ENCODE assay signal across 10 mouse cellular contexts in genomic region chr5:73864138-73864761, GRCm38 (mm10).
DNase-seq lines count a peak whose midpoint lies in the region; ATAC-seq lines count a peak whose summit lies in the region.
"Had no signal": no experiment of that assay in that cellular context is flagged by ENCODE, and none has a peak within 500 bp of the region (broad histone marks: within the 10 kb centered on the region; RNA-seq: fewer than 3 reads in every experiment).

No protein-coding gene starts in this region.

- no peaks in the 10 kb centered on the region for H3K9me3 ChIP-seq in hindbrain, embryonic 11.5 days (ENCODE audit: control insufficient read depth, low read length)
- no peaks in the 10 kb centered on the region for H3K9me3 ChIP-seq in hindbrain, embryonic 12.5 days (replicated peaks)
- H3K9me3 ChIP-seq: embryonic facial prominence, embryonic 15.5 days had no signal

- peak; percentile 81 for DNase-seq in hindbrain, embryonic 11.5 days (ENCODE audit: low spot score)
- peak; percentile 56 for DNase-seq in A20 (ENCODE audit: low read depth, low spot score)
- peak; percentile 62 for DNase-seq in adrenal gland, adult 2 months
- peak; percentile 43 for DNase-seq in embryo, embryonic 11.5 days (ENCODE audit: low read depth, low spot score)
- peak; percentile 60 for DNase-seq in kidney, postnatal 14 days
- DNase-seq in B cell, adult 2 months = no peak

- H3K9ac ChIP-seq in hindbrain, embryonic 11.5 days (ENCODE audit: low read depth, low read length) = no peak overlapping the region
- H3K9ac ChIP-seq in hindbrain, embryonic 12.5 days = no peak overlapping the region
- H3K9ac ChIP-seq: embryonic facial prominence, embryonic 15.5 days had no signal

- H3K4me2 ChIP-seq in hindbrain, embryonic 11.5 days (replicated peaks; ENCODE audit: low read depth, low read length) = no peak overlapping the region
- no peak overlapping the region for H3K4me2 ChIP-seq in hindbrain, embryonic 12.5 days (replicated peaks)
- H3K4me2 ChIP-seq: embryonic facial prominence, embryonic 15.5 days had no signal

- WGBS in hindbrain, embryonic 11.5 days = 76% methylated on average over 9 of the region's 9 CpGs
- WGBS in hindbrain, embryonic 12.5 days = 74% methylated on average over 9 of the region's 9 CpGs

- no peaks in the 10 kb centered on the region for H3K27me3 ChIP-seq in hindbrain, embryonic 11.5 days (ENCODE audit: control insufficient read depth, insufficient read depth, low read length)
- H3K27me3 ChIP-seq in hindbrain, embryonic 12.5 days = no peaks in the 10 kb centered on the region
- H3K27me3 ChIP-seq: embryonic facial prominence, embryonic 15.5 days had no signal

- H3K4me1 ChIP-seq in hindbrain, embryonic 11.5 days (replicated peaks; ENCODE audit: control insufficient read depth, insufficient read depth, low read length) = no peaks in the 10 kb centered on the region
- H3K4me1 ChIP-seq in hindbrain, embryonic 12.5 days = no peaks in the 10 kb centered on the region
- H3K4me1 ChIP-seq: embryonic facial prominence, embryonic 15.5 days; megakaryocyte, embryonic 14.5 days had no signal

- H3K36me3 ChIP-seq in hindbrain, embryonic 11.5 days (ENCODE audit: control insufficient read depth, insufficient read depth, low read length) = no peaks in the 10 kb centered on the region
- H3K36me3 ChIP-seq in hindbrain, embryonic 12.5 days = no peaks in the 10 kb centered on the region
- H3K36me3 ChIP-seq: embryonic facial prominence, embryonic 15.5 days had no signal

- no peak for ATAC-seq in hindbrain, embryonic 11.5 days (ENCODE audit: low FRiP score)
- no peak for ATAC-seq in hindbrain, embryonic 12.5 days (ENCODE audit: low FRiP score)
- peak; percentile 86 for ATAC-seq in megakaryocyte, adult 5-6 weeks (ENCODE audit: poor library complexity, severe bottlenecking)

- H3K4me3 ChIP-seq in hindbrain, embryonic 11.5 days (ENCODE audit: low read depth, low read length) = no peak overlapping the region
- no peak overlapping the region for H3K4me3 ChIP-seq in hindbrain, embryonic 12.5 days
- H3K4me3 ChIP-seq: embryonic facial prominence, embryonic 15.5 days; megakaryocyte, embryonic 14.5 days had no signal

- no peak overlapping the region for H3K27ac ChIP-seq in hindbrain, embryonic 11.5 days (ENCODE audit: low read depth, low read length)
- H3K27ac ChIP-seq in hindbrain, embryonic 12.5 days = no peak overlapping the region
- H3K27ac ChIP-seq: embryonic facial prominence, embryonic 15.5 days had no signal

Comparison
In these comparisons a context has a peak if more than half of its experiments do, and no peak if none do; other contexts are left out.
1. DNase-seq: peak in hindbrain, embryonic 11.5 days (single experiment), A20 (single experiment), adrenal gland, adult 2 months (single experiment), embryo, embryonic 11.5 days (single experiment) and kidney, postnatal 14 days (single experiment); none in B cell, adult 2 months (0 of 2).